Mouse (Mus musculus) lung, postnatal 0 days (tissue): Measurements from ENCODE around the gene Zfp27. TPM values are rescaled to one million over a fixed set of nuclear protein-coding genes. Genes with fewer than 3 reads are reported as not detected.

ENCODE experiments used
- ATAC-seq: fragments of 200-750 bp; cut with Nextera tagmentation; 2 replicates; pipeline ENCODE4 v1.8.0; 2017; ENCODE audit warnings: moderate library complexity
- DNase-seq: peaks from one replicate; pipeline ENCODE4 v3.0.0-alpha.2; 2016; ENCODE audit warnings: low spot score
- H3K27ac ChIP-seq: fragments of 300-500 bp; sonication (generic); 2 replicates; pipeline ENCODE4 v1.5.1; 2014; ENCODE audit warnings: antibody characterized with exemption, mild to moderate bottlenecking, low read length, mixed read lengths
- H3K27me3 ChIP-seq: fragments of 300-500 bp; sonication (generic); replicated peaks from 2 replicates; pipeline ENCODE4 v1.6.1; 2014; ENCODE audit warnings: low read length, mixed read lengths; ENCODE audit not compliant: insufficient read depth
- H3K36me3 ChIP-seq: fragments of 300-500 bp; sonication (generic); 2 replicates; pipeline ENCODE4 v1.6.1; 2014; ENCODE audit warnings: low read length, mixed read lengths; ENCODE audit not compliant: insufficient read depth
- H3K4me1 ChIP-seq: fragments of 300-500 bp; sonication (generic); 2 replicates; pipeline ENCODE4 v1.6.1; 2014; ENCODE audit warnings: antibody characterized with exemption, low read depth, low read length, mixed read lengths; ENCODE audit not compliant: insufficient read depth
- H3K4me2 ChIP-seq: fragments of 300-500 bp; sonication (generic); replicated peaks from 2 replicates; pipeline ENCODE4 v1.6.1; 2014; ENCODE audit warnings: low read depth, mild to moderate bottlenecking, low read length, moderate library complexity, mixed read lengths
- H3K4me3 ChIP-seq: fragments of 300-500 bp; sonication (generic); 2 replicates; pipeline ENCODE4 v1.5.1; 2014; ENCODE audit warnings: low read depth, low read length
- H3K9ac ChIP-seq: fragments of 300-500 bp; sonication (generic); replicated peaks from 2 replicates; pipeline ENCODE4 v1.6.1; 2014; ENCODE audit warnings: low read depth, mild to moderate bottlenecking
- H3K9me3 ChIP-seq: fragments of 300-500 bp; sonication (generic); 2 replicates; pipeline ENCODE4 v1.6.1; 2016; ENCODE audit warnings: low read length, mixed read lengths
- CTCF ChIP-seq: IDR thresholded peaks from 2 replicates; pipeline ENCODE4 v1.5.1; 2016; ENCODE audit warnings: antibody characterized with exemption, mild to moderate bottlenecking
- EP300 ChIP-seq: IDR thresholded peaks from 2 replicates; pipeline ENCODE4 v1.6.1; 2016; ENCODE audit warnings: antibody characterized with exemption, mild to moderate bottlenecking, control low read depth
- WGBS: fragments of 180-500 bp; shearing (Covaris S2); extraction: QIAGEN DNeasy Blood & Tissue Kit; methylation state at CpG from one replicate; pipeline ENCODE4 v1.1.7; 2014; 5-methylcytosine and 5-hydroxymethylcytosine counted together
- polyA plus RNA-seq: library from polyadenylated mRNA; unstranded; fragments of >200 nt; fragmentation: Nextera tagmentation; extraction: Ambion mirVana; gene quantifications from 2 replicates; pipeline ENCODE4 v1.2.1, GENCODE M21; 2015

Zfp27 gene
- polyA plus RNA-seq, 1 experiment from 2014 or later = 5.0 TPM

DNA sequence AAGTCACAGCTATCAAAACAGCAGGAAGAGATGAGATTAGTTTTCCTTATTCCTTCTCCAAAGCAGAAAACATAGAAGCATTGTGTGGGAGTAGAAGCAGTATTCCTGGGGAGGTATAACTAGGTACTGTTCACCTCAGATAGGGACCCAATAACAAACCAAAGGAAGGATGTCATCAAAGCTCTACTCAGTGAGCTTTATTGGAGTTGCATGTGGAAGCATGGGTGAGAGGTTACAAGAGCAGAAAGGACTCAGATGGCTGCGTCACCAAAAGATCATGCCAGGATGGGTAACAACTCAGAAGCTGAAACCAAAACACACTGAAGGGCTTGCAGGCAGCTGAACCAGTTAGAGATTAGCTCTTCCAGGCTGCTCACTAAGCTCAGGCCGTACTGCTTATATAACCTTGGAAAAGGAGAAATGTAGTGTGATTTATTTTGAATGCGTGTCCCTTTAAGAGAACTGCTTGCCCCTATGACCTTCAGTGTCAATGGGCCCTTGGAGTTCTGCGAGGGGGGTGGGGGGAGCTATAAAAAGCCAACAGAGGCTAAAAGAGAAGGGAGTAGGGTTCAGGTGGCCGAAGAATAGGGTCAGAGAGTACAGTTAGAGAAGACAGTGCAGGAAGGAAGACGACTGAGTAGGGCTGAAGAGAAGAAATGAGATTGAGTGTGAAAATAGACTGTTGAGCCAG is 11.1 kb upstream of the Zfp27 start:
- Histone ChIP-seq H3K4me1 (no peaks in the 10 kb centered on the region), H3K27ac (peak overlapping the region; percentile 43; the same call in 1 of the 2 replicates), H3K9me3 (no peaks in the 10 kb centered on the region), H3K4me3 (no peak overlapping the region), H3K9ac (no peak overlapping the region), H3K36me3 (peaks cover 27% of the 10 kb centered on the region), H3K4me2 (0 out of 2 replicates have a peak overlapping the region, but pooled peaks have one; percentile 5), H3K27me3 (no peaks in the 10 kb centered on the region)
- 38% methylated on average over 6 of the region's 6 CpGs for WGBS
- TF ChIP-seq CTCF = no peak
- DNase-seq = no peak
- no peak for ATAC-seq

DNA sequence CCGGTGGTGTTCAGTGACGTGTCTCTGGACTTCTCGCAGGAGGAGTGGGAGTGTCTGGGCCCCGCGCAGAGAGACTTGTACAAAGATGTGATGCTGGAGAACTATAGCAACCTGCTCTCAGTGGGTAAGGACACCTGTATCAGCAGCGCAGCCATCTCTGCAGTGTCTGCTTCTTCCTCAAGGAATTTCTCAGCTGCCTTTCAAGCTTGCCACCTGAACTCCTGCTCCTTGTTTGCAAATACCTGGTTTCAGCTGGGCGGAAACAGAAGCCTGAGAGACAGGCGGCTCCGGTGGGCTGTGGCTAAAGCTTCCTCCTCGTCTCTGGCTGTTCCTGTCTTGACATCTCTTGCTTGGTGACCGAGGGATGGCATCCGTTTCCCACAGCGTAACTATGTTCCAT is 5.8 kb upstream of the Zfp27 start:
- Histone ChIP-seq H3K4me2 (no peak overlapping the region), H3K9ac (no peak overlapping the region), H3K27me3 (no peaks in the 10 kb centered on the region), H3K4me1 (no peaks in the 10 kb centered on the region), H3K9me3 (no peaks in the 10 kb centered on the region), H3K27ac (no peak overlapping the region), H3K4me3 (no peak overlapping the region), H3K36me3 (peaks cover 27% of the 10 kb centered on the region)
- WGBS = 87% methylated on average over 13 of the region's 13 CpGs
- TF ChIP-seq CTCF = no peak
- no peak for TF ChIP-seq EP300
- ATAC-seq (no peak), DNase-seq (no peak)

DNA sequence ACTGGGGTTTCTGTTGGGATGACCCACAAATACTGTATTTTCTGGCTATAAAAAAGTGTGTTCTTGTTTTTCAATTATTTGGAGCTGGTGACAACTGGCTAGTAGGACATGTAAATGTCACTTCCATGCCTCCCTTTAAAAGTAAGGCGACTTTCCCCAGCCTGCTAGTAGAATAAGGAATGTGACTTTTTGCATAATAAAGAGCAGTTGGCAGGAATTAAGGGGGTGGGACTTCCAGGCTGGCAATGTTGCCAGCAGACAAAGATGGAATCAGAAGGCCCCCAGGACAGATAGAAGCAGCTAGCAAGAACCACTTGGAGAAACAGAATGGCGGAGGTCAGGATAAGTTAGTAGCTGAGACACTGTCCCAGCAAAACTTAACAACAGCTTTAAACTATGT is 3.9 kb upstream of the Zfp27 start:
- no peaks in the 10 kb centered on the region for H3K4me1 ChIP-seq
- no peak overlapping the region for H3K4me3 ChIP-seq
- peaks cover 21% of the 10 kb centered on the region for H3K36me3 ChIP-seq
- DNase-seq (no peak), ATAC-seq (no peak)
- H3K27ac ChIP-seq = no peak overlapping the region
- WGBS = 65% methylated on average over 2 of the region's 2 CpGs
- H3K9me3 ChIP-seq = no peaks in the 10 kb centered on the region
- H3K27me3 ChIP-seq = no peaks in the 10 kb centered on the region
- no peak overlapping the region for H3K9ac ChIP-seq
- TF ChIP-seq EP300 = no peak
- TF ChIP-seq CTCF = no peak
- no peak overlapping the region for H3K4me2 ChIP-seq

DNA sequence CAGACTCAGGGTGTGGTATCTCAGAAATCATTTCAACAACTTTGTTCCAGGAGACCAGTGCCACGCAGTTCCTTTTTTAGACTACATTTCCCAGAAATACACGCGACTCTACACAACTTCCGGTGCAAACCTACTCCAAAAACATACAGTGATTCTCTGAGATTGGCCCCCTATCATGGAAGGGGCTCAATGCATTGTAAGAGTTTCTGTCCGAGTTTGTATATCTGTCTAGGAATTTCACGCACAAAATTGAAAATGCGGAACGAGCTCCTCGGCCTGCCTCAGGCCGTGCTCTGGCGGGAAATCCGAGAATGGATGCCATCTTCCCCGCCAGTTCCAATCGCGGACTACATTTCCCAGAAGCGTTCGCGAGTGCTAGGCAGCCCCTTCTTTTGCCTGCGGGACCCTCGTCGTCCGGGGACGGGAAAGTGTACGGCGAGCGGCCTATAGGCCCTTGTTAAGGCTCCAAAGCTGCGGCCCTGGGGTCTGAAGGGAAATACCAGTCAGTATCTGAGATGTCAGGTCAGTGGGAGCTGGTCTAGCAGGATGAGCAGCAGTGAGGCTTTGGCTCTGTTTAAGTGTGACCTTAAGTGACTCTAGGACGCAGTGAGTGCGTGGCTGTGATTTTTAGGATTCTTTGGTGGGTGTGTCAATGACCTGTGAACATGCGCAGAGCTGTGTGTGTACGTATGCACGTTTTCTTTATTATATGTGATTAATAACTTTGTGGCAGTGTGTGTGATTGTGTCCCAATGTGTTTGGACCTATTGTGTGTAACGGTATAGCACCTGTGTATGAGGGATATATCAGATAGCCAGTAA is 2.0 kb upstream of the Zfp27 start, which contains the start of gene Zfp383:
TSS of gene Zfp383 (plus strand) at position 94 of the 821 bp plus-strand sequence.
- ATAC-seq = peak; percentile 83
- Histone ChIP-seq H3K36me3 (0 out of 2 replicates have a peak, but pooled peaks cover 2% of the 10 kb centered on the region), H3K27ac (peak within 1 kb of the TSS; percentile 89), H3K4me3 (peak within 1 kb of the TSS; percentile 69), H3K4me1 (no peaks in the 10 kb centered on the region), H3K4me2 (peak within 1 kb of the TSS; percentile 58), H3K27me3 (no peaks in the 10 kb centered on the region), H3K9ac (peak within 1 kb of the TSS; percentile 71), H3K9me3 (no peaks in the 10 kb centered on the region)
- DNase-seq = peak; percentile 94
- TF ChIP-seq CTCF (no peak), EP300 (peak; percentile 66)
- 1% methylated on average over 33 of the region's 33 CpGs for WGBS

DNA sequence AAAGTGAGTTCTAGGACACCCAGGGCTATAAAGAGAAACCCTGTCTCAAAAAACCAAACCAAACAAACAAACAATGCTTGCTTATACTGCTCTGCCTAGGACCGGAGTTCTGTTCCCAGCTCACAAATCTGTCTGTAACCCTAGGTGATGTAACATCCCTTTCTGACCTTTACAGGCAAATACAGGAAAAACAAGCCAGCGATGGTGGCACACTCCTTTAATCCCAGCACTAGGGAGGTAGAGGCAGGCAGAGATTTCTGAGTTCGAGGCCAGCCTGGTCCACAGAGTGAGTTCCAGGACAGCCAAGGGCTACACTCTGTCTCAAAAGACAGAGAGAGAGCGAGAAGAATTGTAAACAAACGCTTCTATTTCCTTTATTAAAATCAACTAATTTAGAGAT is 834 bp upstream of the Zfp27 start:
- no peak overlapping the region for H3K27ac ChIP-seq
- H3K4me1 ChIP-seq = no peaks in the 10 kb centered on the region
- H3K36me3 ChIP-seq = no peaks in the 10 kb centered on the region
- no peaks in the 10 kb centered on the region for H3K27me3 ChIP-seq
- H3K9me3 ChIP-seq = no peaks in the 10 kb centered on the region
- TF ChIP-seq CTCF (no peak), EP300 (no peak)
- 90% methylated on average over 5 of the region's 5 CpGs for WGBS
- H3K4me3 ChIP-seq = no peak overlapping the region; the same call in 1 of the 2 replicates
- no peak overlapping the region; the same call in 1 of the 2 replicates for H3K4me2 ChIP-seq
- H3K9ac ChIP-seq = no peak overlapping the region
- DNase-seq (no peak), ATAC-seq (no peak)

DNA sequence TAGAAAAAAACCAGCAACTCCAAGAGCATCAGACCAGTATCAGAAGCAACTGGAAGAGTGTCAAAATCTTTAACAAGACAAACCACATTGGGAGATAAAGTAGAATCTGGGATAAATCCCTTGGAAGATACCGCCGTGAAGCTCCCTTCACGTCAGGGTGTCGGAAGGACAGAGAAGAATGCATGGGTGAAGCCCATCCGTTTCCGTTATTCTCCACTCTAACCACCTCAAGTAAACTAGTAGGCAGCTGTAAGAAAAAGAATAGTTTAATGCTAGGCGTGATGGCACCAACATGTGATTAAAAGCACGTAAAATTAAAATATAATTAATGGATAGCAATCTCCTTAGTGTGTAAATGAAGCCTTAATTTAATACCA is 298 bp upstream of the Zfp27 start:
- ATAC-seq = no peak
- Histone ChIP-seq H3K4me1 (no peaks in the 10 kb centered on the region), H3K9me3 (no peaks in the 10 kb centered on the region), H3K36me3 (no peaks in the 10 kb centered on the region), H3K9ac (no peak overlapping the region), H3K4me2 (peak overlapping the region; percentile 67), H3K4me3 (peak overlapping the region; percentile 63), H3K27ac (peak overlapping the region; percentile 93), H3K27me3 (no peaks in the 10 kb centered on the region)
- TF ChIP-seq CTCF (no peak), EP300 (peak; percentile 26; the same call in 1 of the 2 replicates)
- DNase-seq = no peak
- WGBS = 18% methylated on average over 8 of the region's 8 CpGs
